Mouse (Mus musculus) midbrain, embryonic 14.5 days (tissue): ENCODE measurements at regions not wholly inside any gene's neighbourhood (a gene's known extent, or its start where the extent isn't known, plus 50 kb on each side); places are given as distances from the start of the nearest gene placed in this dataset.

ENCODE experiments used
- ATAC-seq: fragments of 200-750 bp; cut with Nextera tagmentation; 2 replicates; pipeline ENCODE4 v1.8.0; 2017; ENCODE audit warnings: moderate number of reproducible peaks, moderate library complexity; ENCODE audit not compliant: low FRiP score, low TSS enrichment
- DNase-seq: peaks from one replicate; pipeline ENCODE4 v3.0.0-alpha.2; 2015
- H3K27ac ChIP-seq: fragments of 300-500 bp; sonication (generic); replicated peaks from 2 replicates; pipeline ENCODE4 v1.5.1; 2014; ENCODE audit warnings: mild to moderate bottlenecking, low read depth, low read length, moderate library complexity
- H3K27me3 ChIP-seq: fragments of 300-500 bp; sonication (generic); 2 replicates; pipeline ENCODE4 v1.6.1; 2014; ENCODE audit warnings: low read length, control low read depth, mixed read lengths; ENCODE audit not compliant: control insufficient read depth, insufficient read depth
- H3K36me3 ChIP-seq: fragments of 300-500 bp; sonication (generic); 2 replicates; pipeline ENCODE4 v1.6.1; 2014; ENCODE audit warnings: low read length, control low read depth; ENCODE audit not compliant: control insufficient read depth, insufficient read depth
- H3K4me1 ChIP-seq: fragments of 300-500 bp; sonication (generic); 2 replicates; pipeline ENCODE4 v1.6.1; 2014; ENCODE audit warnings: mild to moderate bottlenecking, antibody characterized with exemption, low read length, control low read depth; ENCODE audit not compliant: control insufficient read depth, insufficient read depth
- H3K4me2 ChIP-seq: fragments of 300-500 bp; sonication (generic); 2 replicates; pipeline ENCODE4 v1.6.1; 2014; ENCODE audit warnings: mild to moderate bottlenecking, low read length, moderate library complexity
- H3K4me3 ChIP-seq: fragments of 300-500 bp; sonication (generic); replicated peaks from 2 replicates; pipeline ENCODE4 v1.5.1; 2014; ENCODE audit warnings: low read depth, low read length
- H3K9ac ChIP-seq: fragments of 300-500 bp; sonication (generic); replicated peaks from 2 replicates; pipeline ENCODE4 v1.6.1; 2014; ENCODE audit warnings: mild to moderate bottlenecking, low read length, moderate library complexity
- H3K9me3 ChIP-seq: fragments of 300-500 bp; sonication (generic); 2 replicates; pipeline ENCODE4 v1.6.1; 2016; ENCODE audit warnings: low read length, control low read depth, mixed read lengths; ENCODE audit not compliant: control insufficient read depth
- WGBS: fragments of 180-500 bp; shearing (Covaris S2); extraction: QIAGEN DNeasy Blood & Tissue Kit; methylation state at CpG from one replicate; pipeline ENCODE4 v1.1.7; 2014; 5-methylcytosine and 5-hydroxymethylcytosine counted together

DNA sequence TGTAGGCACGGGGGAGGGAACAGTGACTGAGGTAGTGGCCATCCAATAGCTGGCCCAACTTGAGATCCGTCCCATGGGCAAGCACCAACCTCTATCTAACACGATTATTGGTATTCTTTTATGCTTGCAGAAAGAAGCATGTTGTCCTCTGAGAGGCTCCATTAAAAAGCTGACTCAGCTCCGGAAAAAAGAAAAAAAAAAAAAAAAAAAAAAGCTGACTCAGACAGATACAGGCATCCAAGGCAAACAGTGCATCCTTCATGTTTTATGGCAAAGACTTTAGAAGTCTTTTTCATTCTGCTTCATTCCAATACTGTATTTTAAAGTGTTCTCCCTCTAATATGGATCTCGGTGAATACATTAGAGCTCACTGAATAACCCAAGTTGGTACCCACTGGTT lies 162.0 kb upstream of the Sphkap start:
- H3K27me3 ChIP-seq = no peaks in the 10 kb centered on the region
- H3K27ac ChIP-seq = no peak overlapping the region
- H3K4me3 ChIP-seq = no peak overlapping the region
- no peak overlapping the region for H3K9ac ChIP-seq
- no peaks in the 10 kb centered on the region for H3K4me1 ChIP-seq
- 89% methylated on average over 5 of the region's 5 CpGs for WGBS
- no peaks in the 10 kb centered on the region for H3K36me3 ChIP-seq
- ATAC-seq (no peak), DNase-seq (no peak)
- H3K4me2 ChIP-seq = no peak overlapping the region
- no peaks in the 10 kb centered on the region for H3K9me3 ChIP-seq

DNA sequence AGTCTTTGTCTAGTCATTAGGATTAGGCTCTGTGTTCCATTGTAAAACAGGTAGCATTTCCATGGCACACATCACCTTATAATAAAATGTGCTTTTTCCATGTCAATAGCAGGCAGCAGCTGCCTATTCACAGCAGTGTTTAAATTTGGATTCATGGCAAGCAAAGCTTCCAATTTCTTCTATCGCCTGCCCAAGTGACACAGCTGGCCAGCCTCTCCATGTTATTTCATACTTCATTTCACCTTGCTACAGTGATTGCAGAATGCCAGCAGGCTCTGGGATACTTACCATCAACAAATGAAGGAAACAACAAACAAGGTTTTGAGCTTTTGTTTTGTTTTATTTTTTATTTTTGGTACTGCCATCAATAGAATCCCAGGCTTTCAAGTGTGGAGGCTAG lies 160.7 kb upstream of the Sphkap start:
- H3K27me3 ChIP-seq = no peaks in the 10 kb centered on the region
- no peak overlapping the region for H3K9ac ChIP-seq
- no peaks in the 10 kb centered on the region for H3K9me3 ChIP-seq
- no peaks in the 10 kb centered on the region for H3K4me1 ChIP-seq
- ATAC-seq (no peak), DNase-seq (peak; percentile 2)
- H3K27ac ChIP-seq = no peak overlapping the region
- H3K36me3 ChIP-seq = no peaks in the 10 kb centered on the region
- no peak overlapping the region for H3K4me2 ChIP-seq
- no peak overlapping the region for H3K4me3 ChIP-seq
- 79% methylated on average over 1 of the region's 1 CpGs for WGBS

DNA sequence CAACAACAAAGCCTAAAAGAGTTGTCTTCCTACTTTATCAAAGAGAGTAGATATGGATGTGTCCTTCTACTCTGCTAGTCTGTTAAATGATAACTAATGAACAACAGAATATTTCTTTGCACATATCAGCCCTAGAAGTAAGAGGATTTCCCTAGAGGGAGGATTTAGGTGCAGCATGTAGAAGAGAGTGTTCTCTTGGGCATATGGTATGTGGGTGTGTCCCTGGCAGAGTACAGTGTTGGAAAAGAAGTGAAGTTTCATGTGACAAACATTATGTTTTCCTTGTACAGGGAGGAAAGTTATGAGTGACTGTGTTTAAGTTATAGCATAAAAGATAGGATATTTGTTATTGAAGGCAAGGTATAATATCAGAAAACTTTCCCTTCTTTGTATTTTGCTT lies 143.6 kb upstream of the Sphkap start:
- DNase-seq = no peak
- no peak for ATAC-seq
- Histone ChIP-seq H3K9me3 (no peaks in the 10 kb centered on the region), H3K27ac (no peak overlapping the region), H3K4me1 (no peaks in the 10 kb centered on the region), H3K27me3 (no peaks in the 10 kb centered on the region), H3K9ac (no peak overlapping the region), H3K4me3 (no peak overlapping the region), H3K36me3 (no peaks in the 10 kb centered on the region), H3K4me2 (no peak overlapping the region)

DNA sequence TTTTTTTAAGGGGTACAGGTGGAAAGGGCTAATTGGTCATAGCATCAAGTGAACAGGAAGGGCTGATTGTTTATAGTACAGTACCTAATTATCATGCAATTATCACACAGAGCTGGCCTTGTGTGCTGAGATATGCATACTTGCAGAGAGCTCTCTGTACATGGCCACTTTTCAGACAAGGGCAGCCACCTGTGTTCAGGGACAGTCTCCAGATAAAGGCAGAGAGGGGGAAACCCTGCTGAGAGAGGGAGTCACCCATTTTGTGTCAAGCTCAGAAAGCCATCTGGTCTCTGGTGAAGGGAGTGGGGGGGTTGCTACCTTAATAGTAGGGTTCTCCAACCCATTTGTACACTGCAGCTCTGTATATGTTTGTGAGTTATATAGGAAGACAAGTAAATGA lies 127.5 kb upstream of the Sphkap start:
- no peaks in the 10 kb centered on the region for H3K27me3 ChIP-seq
- no peak overlapping the region for H3K4me2 ChIP-seq
- ATAC-seq = no peak
- no peak overlapping the region for H3K27ac ChIP-seq
- no peaks in the 10 kb centered on the region for H3K36me3 ChIP-seq
- no peak for DNase-seq
- no peaks in the 10 kb centered on the region for H3K4me1 ChIP-seq
- no peak overlapping the region for H3K9ac ChIP-seq
- no peaks in the 10 kb centered on the region for H3K9me3 ChIP-seq
- no peak overlapping the region for H3K4me3 ChIP-seq

DNA sequence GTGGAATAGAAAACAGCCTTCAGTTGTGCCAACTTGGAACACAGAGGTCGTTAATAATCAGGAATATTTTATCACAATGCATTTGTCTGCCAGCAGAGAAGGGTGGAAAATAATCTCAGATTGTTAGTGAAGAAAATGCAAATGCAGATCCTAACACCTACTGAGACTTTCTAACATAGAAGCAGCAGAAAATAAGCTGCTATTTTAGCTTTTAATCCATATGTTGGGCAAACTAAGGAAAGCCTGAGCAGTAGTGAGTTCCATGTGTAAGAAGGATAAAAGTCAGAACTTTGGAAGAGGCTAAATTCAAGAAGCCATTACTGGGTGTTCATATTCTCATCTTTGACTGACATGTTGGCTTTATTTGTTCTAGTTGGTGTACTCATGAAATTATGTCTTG lies 119.8 kb upstream of the Sphkap start:
- Histone ChIP-seq H3K9ac (no peak overlapping the region), H3K27me3 (no peaks in the 10 kb centered on the region), H3K9me3 (no peaks in the 10 kb centered on the region), H3K4me2 (no peak overlapping the region), H3K36me3 (no peaks in the 10 kb centered on the region), H3K4me1 (no peaks in the 10 kb centered on the region), H3K27ac (no peak overlapping the region), H3K4me3 (no peak overlapping the region)
- DNase-seq (no peak), ATAC-seq (no peak)
- WGBS = 76% methylated on average over 1 of the region's 1 CpGs

DNA sequence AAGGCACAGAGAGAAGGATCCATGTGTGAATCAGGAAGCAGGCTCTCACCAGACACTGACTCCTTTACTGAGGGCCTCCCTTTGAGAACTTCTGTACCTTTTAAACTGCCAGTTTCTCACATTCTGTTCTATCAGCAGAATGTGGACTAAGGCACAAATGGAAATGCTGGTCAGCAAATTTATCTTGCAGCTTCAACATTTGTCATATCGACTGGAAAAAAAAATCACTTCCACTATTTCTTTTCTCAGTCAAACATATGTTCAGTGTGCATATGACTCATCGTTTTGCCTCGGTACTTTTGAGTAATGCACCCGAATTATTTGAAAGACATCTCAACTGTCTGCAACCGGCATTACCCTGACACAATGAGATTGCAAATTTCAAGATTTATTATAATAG lies 101.4 kb upstream of the Sphkap start:
- no peaks in the 10 kb centered on the region for H3K9me3 ChIP-seq
- ATAC-seq = no peak
- DNase-seq = no peak
- no peaks in the 10 kb centered on the region for H3K36me3 ChIP-seq
- H3K4me3 ChIP-seq = no peak overlapping the region
- no peak overlapping the region for H3K27ac ChIP-seq
- no peaks in the 10 kb centered on the region for H3K27me3 ChIP-seq
- no peak overlapping the region for H3K4me2 ChIP-seq
- H3K9ac ChIP-seq = no peak overlapping the region
- 91% methylated on average over 5 of the region's 5 CpGs for WGBS
- H3K4me1 ChIP-seq = no peaks in the 10 kb centered on the region

GRCm38 (mm10) chr1:83505386-83505785 lies 97.4 kb upstream of the Sphkap start:
- H3K27me3 ChIP-seq = no peaks in the 10 kb centered on the region
- H3K9me3 ChIP-seq = no peaks in the 10 kb centered on the region
- H3K36me3 ChIP-seq = no peaks in the 10 kb centered on the region
- no peak for ATAC-seq
- no peak overlapping the region for H3K4me3 ChIP-seq
- no peak overlapping the region for H3K27ac ChIP-seq
- no peak overlapping the region for H3K4me2 ChIP-seq
- WGBS = 87% methylated on average over 2 of the region's 2 CpGs
- no peaks in the 10 kb centered on the region for H3K4me1 ChIP-seq
- DNase-seq = no peak
- no peak overlapping the region for H3K9ac ChIP-seq

DNA sequence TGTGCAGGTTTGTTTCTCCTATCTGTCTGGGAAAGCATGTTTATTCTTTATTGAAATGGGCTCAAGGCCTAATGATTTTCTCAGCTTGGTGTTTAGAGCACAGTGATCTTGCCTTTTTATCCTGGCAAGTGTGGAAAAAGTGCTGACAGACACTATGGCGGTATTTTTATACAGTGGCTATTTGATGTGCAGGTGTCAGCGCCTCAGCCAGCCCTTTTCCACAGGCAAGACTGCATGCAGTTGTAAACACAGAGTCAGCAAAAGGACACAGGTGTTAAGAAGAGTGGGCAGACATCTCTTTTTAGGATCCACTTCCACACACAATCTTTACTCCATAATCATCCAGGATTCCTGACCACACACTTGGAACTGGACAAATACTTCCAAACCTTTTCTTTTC lies 88.9 kb upstream of the Sphkap start:
- no peak overlapping the region for H3K9ac ChIP-seq
- no peak overlapping the region for H3K4me3 ChIP-seq
- H3K9me3 ChIP-seq = no peaks in the 10 kb centered on the region
- H3K4me1 ChIP-seq = no peaks in the 10 kb centered on the region
- H3K4me2 ChIP-seq = no peak overlapping the region
- no peaks in the 10 kb centered on the region for H3K36me3 ChIP-seq
- no peak for ATAC-seq
- DNase-seq = no peak
- WGBS = 83% methylated on average over 2 of the region's 2 CpGs
- no peaks in the 10 kb centered on the region for H3K27me3 ChIP-seq
- no peak overlapping the region for H3K27ac ChIP-seq

- no peaks in the 10 kb centered on the region for H3K36me3 ChIP-seq
- no peak overlapping the region for H3K4me3 ChIP-seq
- 40% methylated on average over 2 of the region's 2 CpGs for WGBS
- H3K4me1 ChIP-seq = no peaks in the 10 kb centered on the region
- peak; percentile 29 for DNase-seq
- no peak overlapping the region for H3K27ac ChIP-seq
- no peak overlapping the region for H3K4me2 ChIP-seq
- ATAC-seq = peak; percentile 53; the same call in 1 of the 2 replicates
- H3K9me3 ChIP-seq = no peaks in the 10 kb centered on the region
- no peaks in the 10 kb centered on the region for H3K27me3 ChIP-seq
- no peak overlapping the region for H3K9ac ChIP-seq
Measured at GRCm38 (mm10) chr1:83496380-83496779, 88.4 kb upstream of the Sphkap start.
